Mouse (Mus musculus): ENCODE data around the gene Rem2. TPM values are rescaled to one million over a fixed set of nuclear protein-coding genes. Genes with fewer than 3 reads are reported as not detected.
A peak's percentile ranks its signal among the peaks of the same experiment; 100 is the strongest.

The Rem2 gene
- under 1 TPM; 0.39 to 0.87 TPM for total RNA-seq (2021)
- long read RNA-seq, experiment 1, partial matches to known transcripts: 0 of 1 reads
- long read RNA-seq, experiment 1, other reads (novel, unspliced or antisense): 0 of 1 reads
- long read RNA-seq, experiment 2, partial matches to known transcripts: 0 of 1 reads
- long read RNA-seq, experiment 2, other reads (novel, unspliced or antisense): 0 of 1 reads

- peak; percentile 64 for DNase-seq
Observed at GRCm38 (mm10) chr14:54475941-54476844, at the start of gene Rem2. TSS of gene Rem2 (plus strand) at chr14:54476100.

GRCm38 (mm10) chr14:54426689-54427398 is 49.1 kb upstream of the Rem2 start, which contains the start of gene Mrpl52:
TSS of gene Mrpl52 (plus strand) at chr14:54426909.
- peak; percentile 95 for DNase-seq

- no peak for DNase-seq
Observed at GRCm38 (mm10) chr14:54427696-54428095, 48.2 kb upstream of the Rem2 start.

- DNase-seq: no peak
Observed at GRCm38 (mm10) chr14:54428421-54428820, 47.5 kb upstream of the Rem2 start.

GRCm38 (mm10) chr14:54429332-54430093 is 46.4 kb upstream of the Rem2 start:
- peak; percentile 38 for DNase-seq

GRCm38 (mm10) chr14:54430406-54431145 is 45.3 kb upstream of the Rem2 start:
- peak; percentile 49 for DNase-seq

- peak; percentile 86 for DNase-seq
Observed at GRCm38 (mm10) chr14:54431334-54432077, 44.4 kb upstream of the Rem2 start, which contains the start of gene Mmp14. TSS of gene Mmp14 (plus strand) at chr14:54431612.

GRCm38 (mm10) chr14:54432078-54432836 is 43.6 kb upstream of the Rem2 start:
- DNase-seq: peak; percentile 68

GRCm38 (mm10) chr14:54432837-54433830 is 42.8 kb upstream of the Rem2 start:
- peak; percentile 73 for DNase-seq

- DNase-seq: no peak
Observed at GRCm38 (mm10) chr14:54433941-54434531, 41.9 kb upstream of the Rem2 start.

- no peak for DNase-seq
Observed at GRCm38 (mm10) chr14:54435194-54435918, 40.5 kb upstream of the Rem2 start.

GRCm38 (mm10) chr14:54439155-54439554 is 36.7 kb upstream of the Rem2 start:
- DNase-seq: no peak

GRCm38 (mm10) chr14:54439610-54440009 is 36.3 kb upstream of the Rem2 start:
- no peak for DNase-seq

- DNase-seq: no peak
Observed at GRCm38 (mm10) chr14:54440538-54440937, 35.4 kb upstream of the Rem2 start.

GRCm38 (mm10) chr14:54441365-54441764 is 34.5 kb upstream of the Rem2 start:
- no peak for DNase-seq

- DNase-seq: no peak
Observed at GRCm38 (mm10) chr14:54442548-54442947, 33.4 kb upstream of the Rem2 start.

- peak; percentile 63 for DNase-seq
Observed at GRCm38 (mm10) chr14:54443196-54443595, 32.7 kb upstream of the Rem2 start.

Data from adrenal gland, postnatal 10 days (tissue).